Mouse (Mus musculus) kidney, embryonic 14.5 days (tissue): Measurements from ENCODE around the gene Sys1. TPM values are rescaled to one million over a fixed set of nuclear protein-coding genes. Genes with fewer than 3 reads are reported as not detected.
A peak's percentile ranks its signal among the peaks of the same experiment; 100 is the strongest.

Experiments used
- ATAC-seq: fragments of 200-750 bp; cut with Nextera tagmentation; 2 replicates; pipeline ENCODE4 v1.8.0; 2017; ENCODE audit warnings: moderate number of reproducible peaks, mild to moderate bottlenecking, moderate TSS enrichment, moderate library complexity; ENCODE audit not compliant: low FRiP score, low TSS enrichment
- H3K27ac ChIP-seq: fragments of 300-500 bp; sonication (generic); 2 replicates; pipeline ENCODE4 v1.5.1; 2014; ENCODE audit warnings: low read depth, mild to moderate bottlenecking, low read length, moderate library complexity, mixed read lengths
- H3K27me3 ChIP-seq: fragments of 300-500 bp; sonication (generic); 2 replicates; pipeline ENCODE4 v1.6.1; 2014; ENCODE audit warnings: mild to moderate bottlenecking, low read length; ENCODE audit not compliant: control insufficient read depth, insufficient read depth
- H3K36me3 ChIP-seq: fragments of 300-500 bp; sonication (generic); 2 replicates; pipeline ENCODE4 v1.6.1; 2014; ENCODE audit warnings: low read length, mixed read lengths; ENCODE audit not compliant: control insufficient read depth, insufficient read depth
- H3K4me1 ChIP-seq: fragments of 300-500 bp; sonication (generic); 2 replicates; pipeline ENCODE4 v1.6.1; 2014; ENCODE audit warnings: low read length, mixed read lengths; ENCODE audit not compliant: control insufficient read depth, insufficient read depth
- H3K4me2 ChIP-seq: fragments of 300-500 bp; sonication (generic); replicated peaks from 2 replicates; pipeline ENCODE4 v1.6.1; 2014; ENCODE audit warnings: low read depth, mild to moderate bottlenecking, low read length
- H3K4me3 ChIP-seq: fragments of 300-500 bp; sonication (generic); 2 replicates; pipeline ENCODE4 v1.5.1; 2014; ENCODE audit warnings: mild to moderate bottlenecking, low read length
- H3K9ac ChIP-seq: fragments of 300-500 bp; sonication (generic); 2 replicates; pipeline ENCODE4 v1.6.1; 2014; ENCODE audit warnings: low read depth, mild to moderate bottlenecking, low read length, moderate library complexity
- H3K9me3 ChIP-seq: fragments of 300-500 bp; sonication (generic); 2 replicates; pipeline ENCODE4 v1.6.1; 2016; ENCODE audit warnings: low read length; ENCODE audit not compliant: control insufficient read depth
- WGBS: fragments of 180-500 bp; shearing (Covaris S2); extraction: QIAGEN DNeasy Blood & Tissue Kit; methylation state at CpG from one replicate; pipeline ENCODE4 v1.1.7; 2014; 5-methylcytosine and 5-hydroxymethylcytosine counted together
- polyA plus RNA-seq: library from polyadenylated mRNA; unstranded; fragments of >200 nt; fragmentation: Nextera tagmentation; extraction: Ambion mirVana; gene quantifications from 2 replicates; pipeline ENCODE4 v1.2.1, GENCODE M21; 2014

Sys1 gene
- polyA plus RNA-seq, 1 experiment from 2014 or later: 69.4 TPM

DNA sequence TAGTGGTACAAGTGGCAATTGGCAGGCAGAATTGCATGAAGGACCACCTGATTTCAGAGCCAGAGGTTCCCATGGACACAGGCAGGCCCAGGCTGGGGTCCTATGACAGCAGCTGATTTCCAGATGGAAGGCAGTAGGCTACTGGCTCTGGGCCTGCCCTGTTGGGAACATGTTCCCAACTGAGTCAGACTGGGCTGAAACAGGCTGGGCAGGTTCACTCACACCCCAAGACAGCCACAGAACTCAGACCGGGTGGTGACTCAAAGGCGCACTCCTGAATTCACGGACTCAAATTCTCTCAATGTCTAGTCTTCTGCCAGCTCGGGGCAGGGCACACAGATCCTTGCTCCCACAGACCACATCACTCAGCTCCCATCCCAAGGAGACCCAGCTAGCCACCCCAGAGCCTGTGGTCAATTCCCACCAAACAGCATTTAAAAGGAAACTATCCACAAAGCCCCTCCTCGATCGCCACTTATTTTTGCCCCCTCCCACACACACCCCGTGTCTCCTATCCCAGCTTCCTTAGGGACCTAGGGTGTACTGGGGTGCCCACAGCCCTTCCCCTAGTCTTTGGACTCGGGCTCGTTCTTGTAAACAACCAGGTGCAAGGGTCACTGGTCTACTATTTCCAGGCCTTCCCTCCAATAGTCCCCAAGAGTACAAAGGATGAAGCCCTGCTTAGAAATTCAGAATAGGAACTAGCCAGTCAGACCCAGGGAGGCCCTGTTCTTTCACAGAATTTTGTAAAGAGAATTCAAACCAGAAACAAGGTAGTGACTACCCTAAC lies 24.9 kb upstream of the Sys1 start:
- Histone ChIP-seq H3K9me3 (no peaks in the 10 kb centered on the region), H3K36me3 (peaks cover 23% of the 10 kb centered on the region; the same call in 1 of the 2 replicates), H3K27me3 (no peaks in the 10 kb centered on the region), H3K4me3 (no peak overlapping the region; the same call in 1 of the 2 replicates), H3K4me2 (peak overlapping the region; percentile 25), H3K4me1 (peaks cover 64% of the 10 kb centered on the region), H3K9ac (peak overlapping the region; percentile 14; the same call in 1 of the 2 replicates), H3K27ac (peak overlapping the region; percentile 80)
- no peak for ATAC-seq
- 45% methylated on average over 9 of the region's 9 CpGs for whole genome bisulfite sequencing

DNA sequence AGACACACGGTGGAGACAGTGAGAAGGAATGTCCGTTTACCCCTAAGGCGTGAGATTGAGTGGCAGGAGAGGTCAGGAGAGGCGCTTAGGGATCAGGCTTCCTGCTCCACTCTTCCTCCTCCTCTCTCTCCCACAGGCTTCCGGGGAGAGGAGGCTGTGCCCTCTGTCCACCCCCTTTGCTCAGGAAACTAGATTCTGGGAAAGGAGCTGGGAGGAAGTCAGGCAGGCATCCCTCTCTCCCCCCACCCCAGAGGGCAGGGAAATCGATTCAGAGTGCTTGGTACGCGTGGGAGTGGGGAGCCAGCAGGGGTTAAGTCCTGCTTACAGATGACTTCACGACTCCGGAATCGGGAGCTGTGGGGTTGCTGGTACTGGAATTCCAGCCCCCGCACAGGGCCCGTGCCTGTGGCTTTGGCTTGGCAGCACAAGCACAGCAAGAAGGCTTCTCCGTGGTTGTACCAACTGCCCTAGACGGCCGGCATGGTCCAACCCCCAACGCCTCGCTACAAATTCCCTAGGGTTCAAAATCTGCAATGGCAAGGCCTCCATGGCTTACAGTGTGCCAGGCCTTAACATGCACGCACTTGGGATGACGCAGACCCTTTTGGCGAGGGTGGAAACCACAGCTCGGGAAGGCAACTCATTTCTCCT lies 24.1 kb upstream of the Sys1 start:
- peak; percentile 11 for ATAC-seq

DNA sequence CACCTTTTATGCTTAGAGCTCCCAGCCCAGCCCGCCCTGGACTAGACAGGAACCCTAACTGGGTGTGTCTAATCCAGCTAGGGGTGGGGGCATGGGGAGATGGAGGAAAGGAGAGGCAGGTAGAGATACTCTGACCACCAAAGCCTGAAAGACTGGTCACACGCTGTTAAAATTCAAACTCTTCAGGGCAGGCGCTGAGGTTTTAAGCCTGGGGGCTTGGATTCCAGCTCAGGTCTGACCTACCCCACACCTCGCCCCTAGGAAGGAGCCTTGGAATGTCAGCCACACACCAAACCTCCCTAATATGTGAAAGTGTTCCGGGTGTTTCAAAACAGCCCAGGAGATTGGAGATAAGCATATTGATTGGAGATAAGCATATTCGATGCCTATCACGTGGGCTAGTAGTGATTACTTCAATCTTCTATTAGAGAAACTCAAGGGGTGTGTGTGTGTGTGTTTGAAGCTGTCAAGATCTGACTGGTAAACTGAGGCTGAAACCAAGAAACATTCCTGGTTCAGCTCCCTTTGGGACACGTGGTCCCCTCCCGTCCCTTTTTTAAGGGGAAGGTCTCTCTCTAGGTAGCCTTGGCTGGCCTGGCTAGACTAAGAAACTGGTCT lies 23.4 kb upstream of the Sys1 start:
- peak overlapping the region; percentile 25; the same call in 1 of the 2 replicates for H3K4me2 ChIP-seq
- H3K4me1 ChIP-seq: peaks cover 77% of the 10 kb centered on the region
- H3K27ac ChIP-seq: peak overlapping the region; percentile 80
- H3K9ac ChIP-seq: no peak overlapping the region
- H3K36me3 ChIP-seq: peaks cover 10% of the 10 kb centered on the region; the same call in 1 of the 2 replicates
- WGBS: 66% methylated on average over 9 of the region's 9 CpGs
- no peak overlapping the region for H3K4me3 ChIP-seq
- ATAC-seq: 0 out of 2 replicates have a peak, but pooled peaks have one; percentile 6
- no peaks in the 10 kb centered on the region for H3K9me3 ChIP-seq
- no peaks in the 10 kb centered on the region for H3K27me3 ChIP-seq

More for the DNA sequence above, 24.1 kb upstream of the Sys1 start:
- no peak overlapping the region; the same call in 1 of the 2 replicates for H3K9ac ChIP-seq
- H3K4me1 ChIP-seq: peaks cover 70% of the 10 kb centered on the region
- no peaks in the 10 kb centered on the region for H3K27me3 ChIP-seq
- peak overlapping the region; percentile 25 for H3K4me2 ChIP-seq
- peak overlapping the region; percentile 80 for H3K27ac ChIP-seq
- no peaks in the 10 kb centered on the region for H3K9me3 ChIP-seq
- H3K36me3 ChIP-seq: peaks cover 15% of the 10 kb centered on the region; the same call in 1 of the 2 replicates
- WGBS: 16% methylated on average over 22 of the region's 22 CpGs
- H3K4me3 ChIP-seq: no peak overlapping the region

DNA sequence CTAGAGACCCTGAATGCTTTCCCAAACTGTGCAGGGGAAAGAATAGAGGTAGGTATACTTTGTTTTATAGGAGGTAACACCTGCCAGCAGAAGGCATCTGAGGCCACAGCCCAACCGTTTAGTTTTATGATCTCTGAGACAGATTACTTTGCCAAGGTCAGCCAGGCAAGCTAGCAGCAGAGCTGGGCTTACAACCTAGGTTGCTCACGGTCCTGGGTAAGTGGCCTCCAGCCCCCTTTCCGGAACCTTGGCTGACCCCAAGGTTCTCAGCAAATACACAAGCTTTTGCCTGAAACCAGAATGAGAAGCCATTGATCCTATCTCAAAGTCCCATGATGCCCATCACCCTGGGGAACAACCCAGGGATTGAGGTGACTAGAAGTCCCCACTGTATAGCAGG lies 22.1 kb upstream of the Sys1 start:
- H3K27me3 ChIP-seq: no peaks in the 10 kb centered on the region
- H3K27ac ChIP-seq: no peak overlapping the region
- no peak overlapping the region for H3K4me3 ChIP-seq
- ATAC-seq: no peak
- no peaks in the 10 kb centered on the region for H3K36me3 ChIP-seq
- peaks cover 87% of the 10 kb centered on the region for H3K4me1 ChIP-seq
- no peak overlapping the region for H3K9ac ChIP-seq
- no peak overlapping the region for H3K4me2 ChIP-seq
- no peaks in the 10 kb centered on the region for H3K9me3 ChIP-seq
- WGBS: 15% methylated on average over 3 of the region's 3 CpGs

DNA sequence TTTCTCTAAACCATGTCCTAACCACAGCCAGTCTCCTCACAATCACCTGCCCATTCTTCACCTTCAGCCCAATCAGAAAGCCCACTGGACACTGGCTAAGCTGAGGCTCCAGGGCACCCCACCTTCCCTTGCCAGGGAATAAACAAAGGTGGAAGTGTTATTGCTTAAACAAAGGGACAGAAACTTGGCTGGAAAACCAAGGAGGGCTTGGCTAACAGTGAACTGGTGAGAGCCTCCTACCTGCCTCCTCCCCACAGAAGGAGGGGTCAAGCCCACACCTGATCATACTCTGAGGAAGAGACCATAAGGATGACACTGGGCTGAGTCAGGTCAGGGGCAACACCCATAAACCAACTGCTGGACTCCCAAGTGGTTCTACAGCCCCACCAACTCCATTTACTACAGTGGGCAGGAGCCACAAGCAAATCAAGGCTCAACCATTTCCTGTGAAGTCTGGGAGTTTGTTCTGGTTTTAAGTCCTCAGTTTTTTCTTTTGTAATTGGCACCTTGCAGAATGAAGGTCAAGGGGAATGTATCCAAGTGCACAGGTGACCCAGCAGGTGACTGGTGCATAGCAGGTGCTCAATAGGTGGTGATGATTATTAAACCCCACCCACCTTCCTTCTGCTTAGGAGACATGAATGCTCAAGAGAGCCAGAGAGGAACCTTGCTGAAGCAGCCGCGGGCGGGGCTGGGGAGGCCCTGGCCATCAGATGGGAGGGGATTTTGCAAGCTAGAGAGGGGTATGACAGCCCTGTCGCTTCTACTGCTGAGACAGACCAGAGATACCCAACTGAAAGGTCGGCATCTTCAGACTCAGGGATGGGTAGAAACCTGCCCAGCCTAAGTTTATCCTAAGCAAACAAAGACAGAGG lies 21.3 kb upstream of the Sys1 start:
- peak overlapping the region; percentile 20; the same call in 1 of the 2 replicates for H3K27ac ChIP-seq
- H3K36me3 ChIP-seq: no peaks in the 10 kb centered on the region
- no peak for ATAC-seq
- WGBS: 18% methylated on average over 5 of the region's 5 CpGs
- peaks cover 86% of the 10 kb centered on the region for H3K4me1 ChIP-seq
- H3K27me3 ChIP-seq: no peaks in the 10 kb centered on the region
- H3K4me2 ChIP-seq: no peak overlapping the region
- peak overlapping the region; percentile 8; the same call in 1 of the 2 replicates for H3K9ac ChIP-seq
- no peak overlapping the region for H3K4me3 ChIP-seq
- no peaks in the 10 kb centered on the region for H3K9me3 ChIP-seq

DNA sequence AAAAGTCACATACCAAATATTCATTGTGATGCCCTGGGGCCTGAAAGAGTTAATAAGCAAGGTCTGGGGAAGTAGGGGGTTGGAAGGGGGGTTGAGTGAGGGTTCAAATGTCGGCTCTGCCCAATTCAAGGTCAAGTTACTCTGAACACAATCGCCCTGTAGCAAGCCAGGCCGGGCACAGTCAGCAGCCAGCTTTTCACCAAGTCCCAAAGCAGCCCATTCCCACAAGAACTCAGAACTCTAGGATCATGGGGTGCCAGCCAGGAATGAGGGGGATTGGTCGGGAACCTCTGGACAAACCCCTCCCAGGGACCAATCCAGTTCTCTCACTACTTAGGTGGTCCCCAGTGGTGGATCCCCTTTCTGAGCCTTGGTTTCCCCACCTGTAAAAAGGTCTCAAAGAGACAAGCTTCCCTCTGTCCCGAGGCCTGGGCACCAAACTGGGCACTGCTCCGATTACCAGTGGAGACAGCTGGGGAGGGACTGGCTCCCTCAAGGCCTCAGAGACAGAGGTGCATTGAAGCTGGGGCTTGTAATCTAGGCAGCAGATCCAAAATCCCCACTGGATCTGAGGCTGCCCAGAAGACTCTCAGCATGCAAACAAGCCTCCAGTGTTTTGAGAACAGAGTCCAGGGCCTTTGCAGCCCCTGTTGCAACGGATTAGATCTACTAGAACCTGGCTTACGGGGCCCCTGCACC lies 20.4 kb upstream of the Sys1 start:
- WGBS: 9% methylated on average over 8 of the region's 8 CpGs
- H3K4me1 ChIP-seq: peaks cover 82% of the 10 kb centered on the region

DNA sequence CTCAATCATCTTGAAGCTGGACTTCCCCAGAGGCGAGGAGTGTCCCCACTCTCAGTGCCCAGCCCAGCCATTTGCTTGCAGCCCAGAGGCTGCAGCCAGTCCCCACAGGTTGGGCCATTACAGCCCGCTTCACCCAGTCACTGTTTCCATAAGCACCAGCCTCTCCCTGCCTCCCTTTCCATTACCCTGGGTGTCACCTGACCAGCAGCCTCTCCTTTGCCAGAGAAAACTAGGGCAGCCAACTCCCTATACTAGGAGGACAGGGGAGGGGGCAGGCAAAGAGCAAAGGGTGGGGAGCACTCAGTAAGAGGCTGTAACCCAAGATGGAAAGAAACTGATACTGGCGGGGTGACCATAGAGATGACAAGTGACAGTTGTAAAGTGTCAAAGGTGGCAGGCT lies 19.8 kb upstream of the Sys1 start:
- H3K36me3 ChIP-seq: no peaks in the 10 kb centered on the region
- H3K27me3 ChIP-seq: no peaks in the 10 kb centered on the region
- no peak overlapping the region for H3K4me3 ChIP-seq
- peaks cover 79% of the 10 kb centered on the region for H3K4me1 ChIP-seq
- H3K9me3 ChIP-seq: no peaks in the 10 kb centered on the region
- no peak overlapping the region for H3K9ac ChIP-seq
- WGBS: 18% methylated on average over 3 of the region's 3 CpGs
- H3K27ac ChIP-seq: peak overlapping the region; percentile 87
- H3K4me2 ChIP-seq: peak overlapping the region; percentile 18; the same call in 1 of the 2 replicates
- ATAC-seq: peak; percentile 63

More for the DNA sequence above, 20.4 kb upstream of the Sys1 start:
- Histone ChIP-seq H3K27ac (peak overlapping the region; percentile 87), H3K4me3 (no peak overlapping the region), H3K27me3 (no peaks in the 10 kb centered on the region), H3K9me3 (no peaks in the 10 kb centered on the region), H3K36me3 (no peaks in the 10 kb centered on the region), H3K9ac (peak overlapping the region; percentile 28; the same call in 1 of the 2 replicates), H3K4me2 (peak overlapping the region; percentile 18)
- ATAC-seq: peak; percentile 32; the same call in 1 of the 2 replicates

DNA sequence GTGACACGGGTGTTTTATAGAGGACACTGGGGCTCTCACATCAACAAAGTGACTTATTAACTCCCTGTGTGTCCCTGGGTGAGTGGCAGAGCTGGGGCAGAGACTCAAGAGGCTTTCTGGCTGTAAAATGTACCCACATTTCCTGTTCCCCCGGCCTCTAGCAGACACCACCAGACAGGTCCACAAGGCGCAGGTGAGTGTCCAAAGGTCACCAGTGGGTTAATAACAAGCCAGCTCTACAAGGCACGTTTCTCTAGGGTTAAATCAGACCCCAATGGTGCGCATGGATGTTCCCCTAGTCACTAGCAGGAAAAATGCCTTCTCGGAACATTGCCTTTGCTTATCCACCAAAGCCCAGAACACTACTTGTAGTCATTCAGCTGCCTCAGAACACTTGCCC lies 19.1 kb upstream of the Sys1 start:
- Histone ChIP-seq H3K4me1 (peaks cover 72% of the 10 kb centered on the region), H3K9me3 (no peaks in the 10 kb centered on the region), H3K9ac (no peak overlapping the region), H3K27me3 (no peaks in the 10 kb centered on the region), H3K36me3 (no peaks in the 10 kb centered on the region), H3K4me2 (peak overlapping the region; percentile 22), H3K27ac (peak overlapping the region; percentile 79; the same call in 1 of the 2 replicates), H3K4me3 (no peak overlapping the region)
- 11% methylated on average over 6 of the region's 6 CpGs for WGBS
- ATAC-seq: no peak
